Mouse (Mus musculus): ENCODE data around the gene Asl.
"Not testable (repeated sequence)": the region's sequence is repeated elsewhere in the genome, so short reads cannot be mapped to it uniquely, and the experiment has no call there.

Asl gene

DNA sequence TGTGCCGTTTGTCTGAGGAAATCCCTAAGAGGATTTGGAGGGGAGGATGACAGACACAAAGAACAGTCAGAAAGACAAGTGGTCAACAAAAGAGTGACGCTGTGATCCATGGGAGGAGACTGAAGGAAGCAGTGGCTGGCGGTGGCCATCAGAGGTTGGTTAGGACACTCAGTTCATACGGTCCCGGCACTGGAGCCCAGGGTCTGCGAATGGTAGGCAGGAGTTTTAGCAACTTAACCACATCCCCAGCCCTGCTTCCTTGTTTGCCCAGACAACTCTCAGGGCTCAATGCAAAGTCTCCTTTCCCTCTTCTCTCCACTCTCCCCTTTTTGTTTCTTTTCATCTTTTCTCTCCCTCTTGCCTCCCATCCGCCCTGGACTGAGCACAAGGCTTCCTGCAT lies 17.1 kb upstream of the Asl start:
- DNase-seq (ENCODE audit: low spot score): no peak

DNA sequence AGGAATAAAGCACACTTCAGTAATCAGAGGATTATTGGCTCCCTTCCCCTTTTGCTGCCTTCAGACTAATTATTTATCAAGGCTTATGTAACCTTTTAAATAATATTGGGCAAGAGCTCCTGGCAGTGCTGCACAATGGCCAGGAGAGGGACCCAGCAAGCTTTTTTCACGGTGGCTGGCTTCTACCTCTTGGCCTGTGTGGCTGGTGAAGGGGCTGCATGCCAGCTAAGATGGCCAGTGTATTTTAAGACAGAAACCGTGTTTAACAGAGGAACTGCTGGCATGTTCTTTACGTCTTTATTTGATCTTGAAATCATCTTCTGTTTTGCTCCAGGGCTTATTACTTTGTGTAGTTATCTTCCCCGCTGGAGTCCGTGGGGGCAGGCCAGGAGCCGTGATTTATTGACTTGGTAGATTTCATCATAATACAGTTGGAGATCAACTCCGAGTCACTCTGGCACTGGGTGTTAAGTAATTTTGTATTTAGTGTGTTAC lies 15.2 kb upstream of the Asl start:
- peak; percentile 42 for DNase-seq (ENCODE audit: low spot score)

DNA sequence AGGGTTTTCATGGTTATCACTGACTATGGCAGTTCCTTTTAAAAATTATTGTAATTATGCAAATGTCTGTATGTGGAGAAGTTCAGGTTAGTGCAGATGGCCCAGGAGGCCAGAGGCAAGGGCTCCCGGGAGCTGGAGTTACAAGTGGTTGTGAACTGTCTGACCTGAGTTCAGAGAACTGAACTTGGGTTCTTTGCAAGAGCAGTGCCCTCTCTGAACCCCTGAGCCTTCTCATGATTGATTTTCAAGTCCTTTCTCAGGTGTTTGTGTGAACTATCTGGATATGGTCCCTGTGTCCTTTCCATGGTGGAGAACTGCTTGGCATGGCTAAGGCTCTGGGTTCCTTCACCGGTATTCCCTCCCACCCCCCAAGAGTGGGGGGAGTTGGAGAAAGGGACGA lies 14.7 kb upstream of the Asl start:
- no peak for DNase-seq (ENCODE audit: low spot score)

DNA sequence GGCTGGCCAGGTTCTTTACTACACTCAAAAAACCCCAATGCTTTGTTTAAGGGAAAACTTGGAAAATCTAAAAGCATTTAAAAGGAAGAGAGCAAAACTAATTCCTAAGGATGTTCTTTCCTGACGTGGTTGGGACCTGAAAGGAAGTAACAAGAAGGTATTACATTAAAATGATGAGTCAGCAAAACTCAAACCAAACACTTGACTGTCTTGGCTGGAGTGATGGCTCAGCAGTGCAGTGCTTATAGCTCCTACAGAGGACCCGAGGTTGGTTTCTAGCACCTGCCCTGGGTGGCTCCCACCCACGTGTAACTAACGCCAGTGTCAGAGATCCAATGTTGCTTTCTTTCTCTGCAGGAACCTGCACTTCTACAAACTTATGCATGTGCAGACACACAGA lies 12.2 kb upstream of the Asl start:
- no peak for DNase-seq (ENCODE audit: low spot score)

DNA sequence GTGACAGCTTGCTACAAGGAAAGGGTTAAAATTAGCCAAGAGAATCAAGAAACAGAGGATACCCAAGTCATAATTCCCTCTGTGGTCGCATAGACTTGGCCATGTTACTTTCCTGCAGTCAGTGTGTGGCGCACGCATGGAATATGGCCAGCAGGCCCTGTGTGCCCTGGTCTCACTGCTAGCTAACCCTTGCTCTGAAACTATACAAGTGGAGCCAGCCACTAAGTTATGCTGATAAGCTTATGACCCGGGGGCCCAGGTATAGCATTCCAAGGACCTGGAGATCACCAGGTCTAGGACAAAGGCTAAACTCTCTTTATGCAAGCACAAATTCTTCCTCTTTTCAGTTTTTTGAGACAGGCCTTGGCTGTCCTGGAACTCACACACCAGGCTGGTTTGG lies 11.8 kb upstream of the Asl start:
- no peak for DNase-seq (ENCODE audit: low spot score)

DNA sequence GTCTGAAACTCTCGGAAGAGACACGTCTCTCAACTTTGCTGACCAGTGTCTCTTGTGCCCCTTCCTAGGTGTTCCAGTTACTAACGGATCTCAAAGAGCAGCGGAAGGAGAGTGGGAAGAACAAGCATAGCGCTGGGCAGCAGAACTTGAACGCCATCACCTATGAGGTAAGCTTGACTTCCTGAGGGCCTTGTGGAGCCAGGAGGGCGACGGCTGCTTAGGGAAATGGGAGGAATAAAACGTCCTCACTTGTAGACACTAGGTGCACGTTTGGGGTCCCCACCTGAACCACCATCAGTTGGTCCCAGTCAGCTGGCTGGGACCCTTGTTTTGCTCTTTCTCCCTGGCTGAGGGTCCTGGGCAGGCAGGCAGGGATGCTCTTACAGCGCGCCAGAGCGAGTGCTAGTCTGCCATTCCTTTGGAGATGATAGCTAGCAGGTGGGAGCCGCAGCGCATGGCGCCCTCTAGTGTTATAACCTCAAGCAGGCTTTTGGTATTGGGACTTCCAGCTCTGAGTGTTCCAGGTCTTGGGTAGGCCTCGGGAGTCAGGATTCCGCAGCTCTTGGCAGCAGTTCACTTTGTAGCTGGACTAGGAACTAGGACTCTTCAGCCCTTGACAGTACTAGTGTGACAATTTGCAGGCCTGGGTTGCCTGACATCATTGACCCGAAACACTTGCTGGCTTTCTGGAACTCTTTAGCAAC lies 8.9 kb upstream of the Asl start:
- no peak for DNase-seq (ENCODE audit: low spot score)

DNA sequence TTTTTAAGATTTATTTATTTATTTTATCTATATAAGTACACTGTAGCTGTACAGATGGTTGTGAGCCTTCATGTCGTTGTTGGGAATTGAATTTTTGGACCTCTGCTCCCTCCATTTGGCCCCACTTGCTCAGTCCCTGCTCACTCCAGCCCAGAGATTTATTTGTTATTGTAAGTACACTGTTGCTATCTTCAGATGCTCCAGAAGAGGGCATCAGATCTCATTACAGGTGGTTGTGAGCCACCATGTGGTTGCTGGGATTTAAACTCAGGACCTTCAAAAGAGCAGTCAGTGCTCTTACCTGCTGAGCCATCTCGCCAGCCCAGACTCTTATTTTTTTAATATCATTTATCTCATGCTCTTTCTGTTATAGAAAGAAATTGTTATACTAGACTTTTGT lies 7.3 kb upstream of the Asl start:
- DNase-seq (ENCODE audit: low spot score): not testable (repeated sequence)

DNA sequence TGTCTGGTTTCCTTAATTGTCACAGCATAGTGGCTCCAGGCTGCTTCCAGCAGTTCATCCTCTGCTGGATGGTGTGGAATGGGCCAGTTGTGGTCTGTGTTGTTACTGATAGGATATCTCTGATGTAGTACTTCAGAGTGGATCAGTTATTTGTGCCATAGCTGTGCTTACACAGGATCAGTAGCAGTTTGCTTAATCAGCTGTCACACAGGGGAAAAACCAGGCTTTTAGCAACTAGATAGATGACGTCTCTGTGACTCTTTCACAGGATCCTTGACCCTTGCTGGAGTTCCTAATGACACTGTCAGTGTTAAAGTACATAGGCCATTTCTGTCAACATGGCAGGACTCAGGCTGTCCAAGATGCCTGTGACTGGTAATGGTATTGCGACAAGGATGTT lies 4.8 kb upstream of the Asl start:
- no peak for DNase-seq (ENCODE audit: low spot score)

DNA sequence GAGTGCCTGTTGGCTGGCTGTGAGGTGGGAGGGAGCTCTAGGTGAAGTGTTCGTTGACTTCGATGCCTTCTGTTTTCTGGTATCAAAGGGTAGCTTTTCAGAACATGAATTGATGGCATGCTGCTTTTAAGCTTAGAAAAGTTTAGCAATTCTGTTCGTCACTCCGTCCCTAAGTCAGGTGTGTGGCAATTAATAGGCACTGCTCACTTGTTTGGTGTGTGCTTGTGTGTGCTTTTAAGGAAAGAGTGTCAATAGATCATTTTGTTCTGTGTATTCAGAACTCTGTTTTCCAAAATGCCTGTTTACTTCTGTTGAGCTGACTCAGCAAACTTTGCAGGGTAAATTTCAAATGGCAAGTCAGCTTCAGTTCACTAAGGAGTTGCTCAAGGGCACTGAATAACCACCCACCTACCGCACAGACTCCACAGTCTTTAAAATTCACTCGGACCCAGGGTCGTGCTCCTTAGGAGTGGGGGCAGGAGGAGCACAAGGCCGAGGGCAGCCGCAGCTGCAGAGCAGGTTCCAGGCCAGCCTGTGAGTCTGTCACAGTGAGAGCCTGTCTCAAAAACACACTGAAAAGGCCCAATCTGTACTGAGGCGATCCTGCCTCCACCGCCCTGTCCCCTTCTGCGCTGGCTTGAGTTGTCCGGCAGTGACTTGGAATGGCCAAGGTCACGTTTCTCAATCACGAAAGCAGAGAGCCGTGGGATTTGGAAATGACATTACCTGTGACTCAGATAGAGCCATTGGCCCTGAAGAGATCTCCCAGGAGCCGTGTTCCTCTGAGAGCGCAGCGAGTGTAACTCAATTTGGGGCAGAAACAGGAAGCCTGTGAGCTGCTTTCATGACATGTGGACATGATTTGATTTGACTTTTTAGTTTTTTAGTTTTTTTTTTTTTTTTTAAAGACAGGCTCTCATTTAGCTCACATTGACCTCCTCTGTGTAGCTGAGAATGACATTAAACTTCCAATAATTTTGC lies 2.7 kb upstream of the Asl start:
- DNase-seq (ENCODE audit: low spot score): no peak

DNA sequence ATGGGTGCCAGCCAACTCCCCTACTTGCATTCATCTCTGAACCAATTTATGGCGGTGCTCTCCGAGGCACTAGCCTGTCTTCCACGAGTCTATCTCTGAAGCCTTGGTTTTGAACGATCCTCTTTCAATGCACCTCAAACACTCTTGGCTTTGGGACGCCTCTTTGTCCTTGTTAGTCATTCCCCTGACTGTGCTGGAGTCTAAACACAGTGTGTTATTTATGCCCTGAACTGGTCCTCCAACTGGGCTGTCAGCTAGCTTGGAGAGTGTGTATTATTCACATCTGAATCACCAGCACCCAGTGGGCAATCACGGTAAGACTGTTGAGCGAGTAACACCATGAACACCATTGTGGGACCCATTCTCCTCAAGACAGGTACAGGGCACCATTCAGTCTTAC lies 1.4 kb downstream of the Asl start:
- no peak for DNase-seq (ENCODE audit: low spot score)

DNA sequence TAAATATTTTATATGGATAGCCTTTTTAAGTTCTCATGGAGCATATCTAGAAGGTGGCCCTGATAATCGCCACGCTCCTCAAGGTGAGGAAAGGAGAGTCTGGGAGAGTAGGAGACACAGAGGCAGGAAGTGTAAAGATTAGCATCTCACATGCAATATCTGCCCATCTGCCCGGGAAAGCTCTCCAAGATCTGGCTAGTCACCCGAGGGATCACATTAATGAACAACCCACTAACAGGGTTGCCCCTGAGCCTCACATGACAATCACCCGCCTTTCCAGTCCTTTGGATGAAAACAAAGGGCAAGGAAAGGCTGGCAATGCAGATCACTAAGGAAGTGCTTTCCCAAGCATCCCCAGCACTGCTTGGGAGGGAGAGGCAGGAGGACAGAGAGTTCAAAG lies 1.9 kb downstream of the Asl start:
- DNase-seq (ENCODE audit: low spot score): no peak

DNA sequence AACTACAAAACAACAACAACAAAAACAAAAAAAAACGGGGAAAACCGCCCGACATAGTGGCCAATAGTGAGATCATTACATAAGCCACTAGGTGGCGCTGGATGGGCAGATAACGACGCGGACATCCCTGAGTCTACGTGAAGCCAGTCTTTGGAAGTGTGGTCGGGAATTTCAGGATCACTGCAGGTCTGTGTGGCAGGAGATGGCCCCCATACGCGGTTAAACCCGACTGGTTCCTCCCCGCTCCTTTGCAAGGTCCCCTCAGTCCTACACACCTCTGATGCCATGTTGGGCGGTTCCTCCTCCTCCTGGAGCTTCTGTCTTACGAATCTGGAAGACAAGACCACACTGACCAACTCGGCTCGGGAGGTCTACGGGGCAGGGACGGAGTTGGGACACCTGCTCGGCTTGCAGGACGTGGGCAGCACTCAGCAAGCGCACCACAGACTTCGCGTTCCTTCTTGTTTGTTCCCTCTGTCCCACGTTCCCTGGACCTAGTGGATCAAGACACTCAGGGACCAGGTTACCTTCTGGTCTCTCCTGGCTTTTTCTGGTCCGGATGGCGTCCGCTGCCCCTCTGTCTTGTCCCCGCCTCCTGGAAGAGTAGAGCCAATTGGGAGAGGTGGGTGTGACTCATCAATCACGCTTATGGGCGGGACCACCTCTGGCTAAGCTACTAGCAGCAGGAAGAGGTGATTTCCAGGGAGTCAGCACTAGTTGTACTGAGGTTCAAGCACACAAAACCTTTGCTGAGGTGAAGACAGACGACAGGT lies 5.1 kb downstream of the Asl start:
- peak; percentile 87 for DNase-seq (ENCODE audit: low spot score)

DNA sequence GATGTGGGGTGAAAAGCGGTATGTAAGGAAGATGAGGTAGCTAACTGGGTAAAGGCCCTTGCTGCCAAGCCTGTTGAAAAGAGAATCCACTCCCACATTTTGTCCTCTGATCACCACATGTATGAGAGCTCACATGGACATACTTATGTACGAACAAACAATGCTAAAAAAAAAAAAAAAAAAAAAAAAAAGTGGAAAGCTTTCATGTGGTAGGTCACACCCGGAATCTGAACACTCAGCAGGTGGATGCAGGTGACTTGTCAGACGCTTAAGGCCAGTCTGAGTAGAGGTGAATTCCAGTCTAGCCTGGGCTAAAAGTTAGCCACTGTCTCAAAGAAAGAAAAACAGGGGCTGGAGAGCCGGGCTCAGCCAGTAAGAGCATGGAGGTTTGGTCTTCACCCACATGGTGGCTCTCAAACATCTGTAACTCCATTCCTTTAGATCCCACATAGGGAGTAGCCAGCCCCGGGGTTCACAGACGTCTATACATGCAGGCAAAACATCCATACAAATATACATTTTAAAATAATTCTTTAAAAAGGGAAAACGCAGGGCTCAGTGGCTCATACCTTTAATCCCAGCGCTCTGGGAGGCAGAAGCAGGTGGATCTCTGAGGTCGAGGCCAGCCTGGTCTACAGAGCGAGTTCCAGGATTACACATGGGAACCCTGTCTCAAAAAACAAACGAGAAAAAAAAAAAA lies 5.8 kb downstream of the Asl start:
- no peak for DNase-seq (ENCODE audit: low spot score)

DNA sequence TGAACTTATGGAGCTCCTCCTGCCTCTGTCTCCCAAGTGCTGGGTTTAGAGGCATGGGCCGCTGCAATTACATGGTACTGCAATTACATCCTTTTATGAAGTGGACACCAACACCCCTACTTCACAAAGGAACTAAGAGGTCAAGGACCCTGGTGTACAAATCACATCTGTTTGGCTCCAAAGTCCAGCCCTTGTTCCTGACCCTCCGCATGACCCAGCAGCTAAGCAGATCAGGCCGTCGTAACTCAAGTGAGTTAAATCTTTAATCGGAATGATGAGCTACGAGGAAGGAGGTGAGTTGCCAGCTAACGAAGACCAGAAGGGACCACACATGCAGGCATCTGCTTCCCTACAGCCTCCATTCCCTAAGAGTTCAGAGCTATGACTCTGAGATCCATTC lies 6.7 kb downstream of the Asl start:
- no peak for DNase-seq (ENCODE audit: low spot score)

DNA sequence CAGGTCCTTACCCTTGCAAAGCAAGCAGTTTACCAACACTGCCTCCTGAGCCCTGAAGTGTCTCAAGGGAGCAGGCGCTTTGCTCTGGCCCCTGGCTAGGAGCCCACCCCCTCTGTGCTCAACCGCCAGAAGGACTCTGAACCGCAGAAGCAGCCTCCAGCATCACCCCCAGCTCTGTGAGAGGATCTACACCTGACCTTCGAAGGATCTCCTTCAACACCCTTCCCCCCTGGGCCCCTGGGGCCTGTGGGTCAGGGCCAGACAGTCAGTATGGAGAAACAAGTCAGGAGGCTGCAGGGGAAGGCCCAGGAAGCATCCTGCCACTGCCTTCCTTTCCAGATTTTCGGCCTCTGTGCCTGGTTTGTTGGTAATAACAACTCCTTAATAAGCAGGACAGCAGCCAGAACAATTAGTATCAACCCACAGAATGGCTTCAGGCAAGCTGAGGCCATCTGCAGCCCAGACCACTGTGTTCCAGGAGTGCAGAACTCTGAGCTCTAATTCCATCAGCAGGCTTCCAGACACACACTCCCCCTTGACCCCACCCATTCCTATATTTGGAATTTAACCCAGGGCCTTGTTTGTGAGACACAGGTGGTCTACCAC lies 7.6 kb downstream of the Asl start:
- peak; percentile 59 for DNase-seq (ENCODE audit: low spot score)

DNA sequence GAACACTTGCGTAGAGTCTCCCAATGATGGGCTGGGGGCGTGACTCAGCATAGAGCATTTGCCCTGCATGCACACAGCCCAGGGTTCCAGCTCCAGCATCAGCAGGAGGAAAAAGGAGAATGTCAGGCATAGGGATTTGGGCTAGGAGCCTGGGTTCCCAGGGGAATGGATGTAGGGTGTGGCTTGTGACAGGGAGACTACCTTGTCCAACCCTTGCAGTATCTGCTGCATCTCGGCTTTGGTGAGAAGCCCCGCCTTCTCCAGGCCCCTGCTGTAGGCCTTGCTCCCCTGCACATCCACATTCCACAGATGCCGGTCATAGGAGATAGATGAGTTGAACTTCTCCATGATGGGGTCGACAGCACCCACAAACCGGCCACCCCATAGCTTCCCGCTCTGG lies 9.6 kb downstream of the Asl start:
- DNase-seq (ENCODE audit: low spot score): no peak

DNA sequence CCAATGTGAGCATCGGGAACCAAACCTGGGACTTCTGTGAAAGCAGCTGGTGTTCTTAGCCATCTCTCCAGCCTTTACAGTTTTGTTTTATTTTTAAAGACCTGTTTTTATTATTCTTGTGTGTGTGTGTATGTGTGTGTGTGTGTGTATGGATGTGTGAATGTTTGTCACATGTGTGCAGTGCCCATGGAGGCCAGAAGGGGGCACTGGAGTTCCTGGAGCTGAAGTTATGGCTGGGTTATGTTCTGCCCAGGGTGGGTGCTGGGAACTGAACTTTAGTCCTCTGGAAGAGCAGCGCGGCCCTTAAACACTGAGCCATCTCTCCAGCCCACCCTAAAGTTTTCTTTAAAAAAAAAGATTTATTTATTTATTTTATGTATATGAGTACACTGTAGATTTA lies 13.9 kb downstream of the Asl start:
- DNase-seq (ENCODE audit: low spot score): no peak

DNA sequence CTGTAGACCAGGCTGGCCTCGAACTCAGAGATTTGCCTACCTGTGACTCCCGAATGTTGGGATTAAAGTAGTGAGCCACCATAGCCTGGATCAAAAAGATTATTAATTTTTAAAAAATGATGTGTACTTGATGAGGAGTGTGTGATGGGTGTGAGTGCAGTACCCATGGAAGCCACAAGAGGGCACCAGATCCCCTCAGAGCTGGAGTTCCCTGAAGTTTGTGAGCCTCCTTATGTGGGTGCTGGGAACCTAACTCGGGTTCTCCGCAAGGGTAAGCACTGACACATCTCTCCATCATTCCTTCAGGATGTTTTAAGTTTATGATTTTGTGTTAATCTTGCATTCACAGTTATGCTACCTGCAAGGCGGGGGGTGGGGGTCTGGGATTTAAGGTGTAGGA lies 18.1 kb downstream of the Asl start:
- DNase-seq (ENCODE audit: low spot score): no peak

DNA sequence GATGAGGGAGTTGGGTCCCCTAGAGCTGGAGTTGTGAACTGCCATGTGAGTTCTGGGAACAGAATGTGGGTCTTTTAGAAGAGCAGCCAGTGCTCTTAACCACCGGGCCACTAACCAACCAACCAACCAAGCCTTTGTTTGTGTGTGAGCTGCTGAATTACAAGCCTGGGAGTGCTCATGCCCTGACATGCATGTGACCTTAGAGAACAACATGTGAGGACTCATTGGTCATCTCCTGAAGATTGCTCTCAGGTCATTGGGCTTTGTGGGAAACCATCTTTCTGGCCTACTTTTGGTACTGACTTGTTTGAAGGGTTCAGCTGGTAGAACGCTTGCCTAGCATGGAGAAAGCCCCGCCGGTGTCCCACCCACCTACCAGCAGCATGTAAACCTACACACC lies 19.3 kb downstream of the Asl start:
- DNase-seq (ENCODE audit: low spot score): no peak

DNA sequence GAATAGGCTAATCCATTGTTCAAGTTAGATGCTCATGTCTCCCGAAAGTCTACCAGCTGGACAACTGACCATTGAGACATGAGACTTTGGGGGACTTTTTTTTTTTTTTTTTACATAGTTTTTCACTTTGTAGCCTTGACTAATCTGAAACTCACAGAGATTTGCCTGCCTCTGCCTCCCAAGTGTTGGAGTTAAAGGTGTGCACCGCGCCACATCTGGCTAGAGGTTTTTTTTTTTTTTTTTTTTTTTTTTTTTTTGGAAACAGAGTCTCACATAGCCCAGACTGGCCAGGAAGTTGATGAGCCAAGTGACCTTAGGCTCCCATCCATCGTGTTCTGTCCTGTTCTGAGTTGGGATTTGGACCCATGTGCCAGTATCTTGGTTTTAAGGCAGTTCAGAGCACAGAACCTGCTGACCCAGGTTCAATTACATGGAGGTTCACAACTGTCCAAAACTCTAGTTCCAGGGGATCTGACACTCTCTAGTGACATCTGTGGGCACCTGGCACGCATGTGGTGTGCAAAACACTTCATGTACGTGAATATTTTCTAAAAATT lies 20.9 kb downstream of the Asl start:
- DNase-seq (ENCODE audit: low spot score): no peak

DNA sequence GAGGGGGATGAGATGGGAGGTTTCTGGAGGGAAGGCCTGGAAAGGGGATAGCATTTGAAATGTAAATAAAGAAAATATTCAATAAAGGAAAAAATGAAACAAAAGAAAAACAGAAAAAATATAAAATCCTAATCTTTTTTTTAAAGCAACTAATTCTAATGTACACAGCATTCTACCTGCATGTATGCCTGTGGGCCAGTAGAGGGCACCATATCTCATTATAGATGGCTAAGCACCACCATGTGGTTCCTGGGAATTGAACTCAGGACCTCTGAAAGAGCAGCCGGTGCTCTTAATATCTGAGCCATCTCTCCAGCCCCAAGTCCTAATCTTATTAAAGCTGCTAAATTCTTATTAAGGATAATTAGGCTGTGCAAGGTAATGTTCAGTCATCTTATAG lies 21.7 kb downstream of the Asl start:
- DNase-seq (ENCODE audit: low spot score): no peak

Data from testis, postnatal 14 days (tissue).